Mouse (Mus musculus) spleen, adult 2 months (tissue): ENCODE results near the gene Itgb5.

Source experiments
- CTCF ChIP-seq: fragments of 200-500 bp; IDR thresholded peaks from 2 replicates; pipeline ENCODE4 v1.5.1; 2011; ENCODE audit warnings: mild to moderate bottlenecking, inconsistent platforms; ENCODE audit not compliant: insufficient read depth, insufficient read length, insufficient replicate concordance; ENCODE audit errors: extremely low read depth
- POLR2A ChIP-seq: fragments of 200-500 bp; IDR thresholded peaks from 2 replicates; pipeline ENCODE4 v1.6.1; 2011; ENCODE audit warnings: low read depth, low read length, inconsistent platforms

GRCm38 (mm10) chr16:33914997-33915396 lies 85.5 kb downstream of the Itgb5 start:
- TF ChIP-seq CTCF (no peak), POLR2A (no peak)
